Mouse (Mus musculus): Measurements from ENCODE around the gene Myo9a.

GRCm38 (mm10) chr9:59735394-59735793 lies 15.3 kb upstream of the Myo9a start:
- TF ChIP-seq CTCF (IDR thresholded peaks at IDR 0.05; ENCODE audit: control insufficient read depth, insufficient read depth, low read length) (no peak), POLR2A (IDR thresholded peaks at IDR 0.05; ENCODE audit: borderline replicate concordance, control insufficient read depth, low read depth, low read length) (no peak)

Measured in bone marrow, adult 2 months (tissue).